Mouse (Mus musculus) testis, adult 2 months (tissue): ENCODE data around the gene Mei1.

ENCODE experiments used
- CTCF ChIP-seq: fragments of 200-500 bp; IDR thresholded peaks from 2 replicates; pipeline ENCODE4 v1.5.1; 2012; ENCODE audit warnings: low read depth, mild to moderate bottlenecking, inconsistent platforms, low read length, moderate library complexity; ENCODE audit not compliant: control insufficient read depth, insufficient read depth, insufficient replicate concordance
- POLR2A ChIP-seq: fragments of 200-500 bp; IDR thresholded peaks from 2 replicates; pipeline ENCODE4 v1.6.1; 2012; ENCODE audit warnings: low read depth, mild to moderate bottlenecking, inconsistent platforms, low read length, moderate library complexity; ENCODE audit not compliant: control insufficient read depth

DNA sequence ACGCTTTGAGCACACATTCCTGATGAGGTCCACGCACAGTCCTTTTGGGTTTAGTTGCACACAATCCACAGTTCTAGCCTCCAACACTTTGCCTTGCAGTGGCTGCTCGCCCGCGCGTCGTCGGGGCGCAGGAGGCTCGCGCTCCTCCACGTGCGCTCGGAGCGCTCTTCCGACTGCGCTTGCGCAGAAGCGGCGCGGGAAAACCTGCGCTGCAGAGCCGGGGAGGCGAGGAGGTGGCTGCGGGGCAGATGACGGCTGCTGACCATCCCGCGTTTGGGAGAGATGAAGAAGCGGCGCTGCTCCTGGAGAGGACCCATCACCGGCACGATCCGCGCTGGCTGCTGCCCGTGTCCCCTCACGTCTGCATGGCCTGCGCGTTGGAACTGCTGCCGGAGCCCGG lies at the start of gene Mei1:
- TF ChIP-seq POLR2A (no peak), CTCF (no peak)
